Mouse (Mus musculus): ENCODE measurements around the gene Fam49a. TPM values are rescaled to one million over a fixed set of nuclear protein-coding genes. Genes with fewer than 3 reads are reported as not detected.

Gene Fam49a
- polyA plus RNA-seq, 1 experiment from 2014 or later: 48.9 TPM

DNA sequence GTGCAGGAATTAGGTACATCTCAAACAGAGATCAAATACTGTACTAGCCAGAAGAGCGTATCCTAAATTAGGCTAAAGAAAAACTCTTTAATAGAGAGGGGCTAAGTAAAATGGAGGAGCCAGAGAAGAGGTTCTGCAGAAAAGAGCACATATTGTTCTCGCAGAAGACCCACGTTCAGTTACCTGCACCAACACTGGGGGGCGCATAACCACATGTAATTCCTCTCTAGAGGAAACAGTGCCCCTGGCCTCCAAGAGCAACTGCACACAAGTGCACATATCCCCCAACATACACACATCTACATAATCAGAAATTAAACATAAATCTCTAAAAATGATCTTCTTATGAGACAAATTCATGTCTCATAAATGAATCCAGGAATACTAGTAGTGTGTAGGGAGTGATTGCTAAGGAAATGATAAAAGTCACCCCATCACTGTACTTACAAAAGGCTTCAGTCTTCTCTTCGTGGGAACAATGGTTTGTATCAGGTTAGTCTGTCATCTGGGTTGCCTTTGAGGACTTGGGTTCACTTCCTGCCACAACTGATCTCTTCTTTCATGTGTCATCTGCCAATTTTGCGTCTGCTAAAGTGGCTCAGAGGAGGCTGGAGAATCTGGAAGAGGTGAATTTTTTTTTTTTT is 87.8 kb downstream of the Fam49a start:
- Histone ChIP-seq H3K9me3 (replicated peaks; ENCODE audit: control insufficient read depth, low read length) (no peaks in the 10 kb centered on the region), H3K4me2 (no peak overlapping the region), H3K9ac (ENCODE audit: low read depth, low read length) (no peak overlapping the region), H3K27me3 (ENCODE audit: control insufficient read depth, insufficient read depth, low read length) (no peaks in the 10 kb centered on the region), H3K4me1 (ENCODE audit: control insufficient read depth, insufficient read depth, low read length) (peaks cover 13% of the 10 kb centered on the region), H3K4me3 (ENCODE audit: low read depth, low read length) (no peak overlapping the region), H3K27ac (ENCODE audit: low read depth, low read length) (no peak overlapping the region), H3K36me3 (ENCODE audit: control insufficient read depth, insufficient read depth, low read length) (no peaks in the 10 kb centered on the region)
- WGBS (ENCODE audit: insufficient replicate concordance): 68% methylated on average over 6 of the region's 6 CpGs
- no peak for ATAC-seq (replicated peaks; ENCODE audit: insufficient number of reproducible peaks, low FRiP score, low TSS enrichment)

DNA sequence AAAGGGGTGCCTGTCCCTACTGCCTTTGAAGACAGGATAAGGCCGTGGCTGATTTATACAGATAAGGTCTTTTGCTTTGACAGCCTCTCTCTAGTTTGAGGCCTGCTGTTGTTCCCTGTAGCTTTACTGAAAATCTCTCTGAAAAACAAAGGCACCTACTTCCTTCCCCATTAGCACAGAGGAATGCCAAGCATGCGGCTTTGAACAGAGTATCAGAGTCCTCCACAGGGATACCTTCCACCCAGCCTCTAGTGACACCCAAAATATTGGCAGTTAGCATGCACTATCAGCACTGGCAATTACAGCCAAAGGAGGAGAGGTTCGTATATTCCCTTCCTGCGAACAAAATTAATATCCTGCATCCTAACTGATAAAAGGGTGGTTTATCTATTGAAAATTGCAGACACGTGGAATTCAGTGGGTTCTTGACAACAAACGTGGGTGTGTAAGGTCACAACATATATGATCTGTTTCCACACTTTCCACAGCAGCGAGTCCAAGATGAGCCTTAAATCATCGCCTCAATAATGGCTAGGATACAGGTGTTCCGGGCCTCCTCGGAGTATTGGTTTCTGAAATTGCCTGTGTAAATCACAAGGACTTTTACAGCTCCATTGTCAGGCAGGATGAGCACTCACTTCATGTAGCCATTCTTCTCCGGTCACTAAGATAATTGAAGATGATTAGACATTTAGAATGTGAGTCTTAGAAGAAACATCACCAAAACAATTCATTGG is 90.0 kb downstream of the Fam49a start:
- H3K9ac ChIP-seq (ENCODE audit: low read depth, low read length): no peak overlapping the region
- no peak overlapping the region for H3K27ac ChIP-seq (ENCODE audit: low read depth, low read length)
- H3K36me3 ChIP-seq (ENCODE audit: control insufficient read depth, insufficient read depth, low read length): no peaks in the 10 kb centered on the region
- no peak for ATAC-seq (replicated peaks; ENCODE audit: insufficient number of reproducible peaks, low FRiP score, low TSS enrichment)
- 46% methylated on average over 11 of the region's 11 CpGs for WGBS (ENCODE audit: insufficient replicate concordance)
- no peak overlapping the region for H3K4me2 ChIP-seq
- H3K4me3 ChIP-seq (ENCODE audit: low read depth, low read length): no peak overlapping the region
- no peaks in the 10 kb centered on the region for H3K9me3 ChIP-seq (replicated peaks; ENCODE audit: control insufficient read depth, low read length)
- peaks cover 29% of the 10 kb centered on the region for H3K4me1 ChIP-seq (ENCODE audit: control insufficient read depth, insufficient read depth, low read length)
- no peaks in the 10 kb centered on the region for H3K27me3 ChIP-seq (ENCODE audit: control insufficient read depth, insufficient read depth, low read length)

GRCm38 (mm10) chr12:12354115-12354653 is 92.2 kb downstream of the Fam49a start:
- no peak overlapping the region for H3K4me2 ChIP-seq
- 59% methylated on average over 10 of the region's 10 CpGs for WGBS (ENCODE audit: insufficient replicate concordance)
- H3K9me3 ChIP-seq (replicated peaks; ENCODE audit: control insufficient read depth, low read length): no peaks in the 10 kb centered on the region
- ATAC-seq (replicated peaks; ENCODE audit: insufficient number of reproducible peaks, low FRiP score, low TSS enrichment): no peak
- H3K4me1 ChIP-seq (ENCODE audit: control insufficient read depth, insufficient read depth, low read length): peaks cover 30% of the 10 kb centered on the region
- H3K36me3 ChIP-seq (ENCODE audit: control insufficient read depth, insufficient read depth, low read length): 0 out of 2 replicates have a peak, but pooled peaks cover 2% of the 10 kb centered on the region
- no peak overlapping the region for H3K4me3 ChIP-seq (ENCODE audit: low read depth, low read length)
- no peak overlapping the region for H3K27ac ChIP-seq (ENCODE audit: low read depth, low read length)
- H3K27me3 ChIP-seq (ENCODE audit: control insufficient read depth, insufficient read depth, low read length): no peaks in the 10 kb centered on the region
- H3K9ac ChIP-seq (ENCODE audit: low read depth, low read length): no peak overlapping the region

DNA sequence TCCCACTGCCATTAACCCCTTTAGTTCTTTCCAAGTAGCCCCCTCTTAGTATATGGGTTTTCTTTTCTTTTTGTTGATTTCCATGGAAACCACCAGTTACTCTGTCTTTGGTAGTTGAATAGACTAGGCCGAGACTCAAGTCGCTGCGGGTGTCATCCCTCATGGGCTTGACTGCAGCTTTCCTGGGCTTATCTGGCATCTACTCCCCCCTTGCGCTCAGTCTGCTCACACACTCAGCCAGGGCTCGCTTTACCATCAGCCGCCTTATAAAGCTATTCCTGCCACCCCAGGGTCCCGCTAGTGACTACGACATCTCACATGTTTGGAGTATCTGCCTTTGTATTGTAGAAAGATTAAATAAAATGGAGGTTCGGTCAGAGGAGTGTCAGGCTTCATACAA is 94.1 kb downstream of the Fam49a start:
- Histone ChIP-seq H3K9ac (ENCODE audit: low read depth, low read length) (no peak overlapping the region), H3K36me3 (ENCODE audit: control insufficient read depth, insufficient read depth, low read length) (0 out of 2 replicates have a peak, but pooled peaks cover 2% of the 10 kb centered on the region), H3K4me2 (peak overlapping the region; percentile 44), H3K4me3 (ENCODE audit: low read depth, low read length) (no peak overlapping the region), H3K4me1 (ENCODE audit: control insufficient read depth, insufficient read depth, low read length) (peaks cover 28% of the 10 kb centered on the region), H3K27me3 (ENCODE audit: control insufficient read depth, insufficient read depth, low read length) (no peaks in the 10 kb centered on the region), H3K27ac (ENCODE audit: low read depth, low read length) (peak overlapping the region; percentile 83), H3K9me3 (replicated peaks; ENCODE audit: control insufficient read depth, low read length) (no peaks in the 10 kb centered on the region)
- WGBS (ENCODE audit: insufficient replicate concordance): 26% methylated on average over 9 of the region's 9 CpGs
- no peak for ATAC-seq (replicated peaks; ENCODE audit: insufficient number of reproducible peaks, low FRiP score, low TSS enrichment)

- Histone ChIP-seq H3K36me3 (ENCODE audit: control insufficient read depth, insufficient read depth, low read length) (0 out of 2 replicates have a peak, but pooled peaks cover 2% of the 10 kb centered on the region), H3K9me3 (replicated peaks; ENCODE audit: control insufficient read depth, low read length) (no peaks in the 10 kb centered on the region), H3K4me1 (ENCODE audit: control insufficient read depth, insufficient read depth, low read length) (peaks cover 24% of the 10 kb centered on the region), H3K9ac (ENCODE audit: low read depth, low read length) (no peak overlapping the region), H3K4me3 (ENCODE audit: low read depth, low read length) (no peak overlapping the region), H3K27ac (ENCODE audit: low read depth, low read length) (peak overlapping the region; percentile 83), H3K27me3 (ENCODE audit: control insufficient read depth, insufficient read depth, low read length) (no peaks in the 10 kb centered on the region), H3K4me2 (peak overlapping the region; percentile 44)
- peak; percentile 53 for ATAC-seq (replicated peaks; ENCODE audit: insufficient number of reproducible peaks, low FRiP score, low TSS enrichment)
- WGBS (ENCODE audit: insufficient replicate concordance): 0% methylated on average over 1 of the region's 1 CpGs
These were observed 94.5 kb downstream of the Fam49a start for GRCm38 (mm10) chr12:12356463-12356862.

- H3K4me2 ChIP-seq: no peak overlapping the region
These were observed 95.0 kb downstream of the Fam49a start for GRCm38 (mm10) chr12:12356946-12357345.

GRCm38 (mm10) chr12:12359923-12360322 is 98.0 kb downstream of the Fam49a start:
- no peak for ATAC-seq (replicated peaks; ENCODE audit: insufficient number of reproducible peaks, low FRiP score, low TSS enrichment)
- H3K9me3 ChIP-seq (replicated peaks; ENCODE audit: control insufficient read depth, low read length): no peaks in the 10 kb centered on the region
- H3K9ac ChIP-seq (ENCODE audit: low read depth, low read length): no peak overlapping the region
- H3K4me2 ChIP-seq: no peak overlapping the region
- no peak overlapping the region for H3K4me3 ChIP-seq (ENCODE audit: low read depth, low read length)
- WGBS (ENCODE audit: insufficient replicate concordance): 89% methylated on average over 5 of the region's 5 CpGs
- peaks cover 17% of the 10 kb centered on the region for H3K4me1 ChIP-seq (ENCODE audit: control insufficient read depth, insufficient read depth, low read length)
- no peak overlapping the region for H3K27ac ChIP-seq (ENCODE audit: low read depth, low read length)
- 0 out of 2 replicates have a peak, but pooled peaks cover 7% of the 10 kb centered on the region for H3K36me3 ChIP-seq (ENCODE audit: control insufficient read depth, insufficient read depth, low read length)
- H3K27me3 ChIP-seq (ENCODE audit: control insufficient read depth, insufficient read depth, low read length): no peaks in the 10 kb centered on the region

More at GRCm38 (mm10) chr12:12356946-12357345, 95.0 kb downstream of the Fam49a start:
- ATAC-seq (replicated peaks; ENCODE audit: insufficient number of reproducible peaks, low FRiP score, low TSS enrichment): peak; percentile 35; the same call in 1 of the 2 replicates
- Histone ChIP-seq H3K4me3 (ENCODE audit: low read depth, low read length) (no peak overlapping the region), H3K4me1 (ENCODE audit: control insufficient read depth, insufficient read depth, low read length) (peaks cover 19% of the 10 kb centered on the region), H3K9ac (ENCODE audit: low read depth, low read length) (no peak overlapping the region), H3K27ac (ENCODE audit: low read depth, low read length) (peak overlapping the region; percentile 83), H3K9me3 (replicated peaks; ENCODE audit: control insufficient read depth, low read length) (no peaks in the 10 kb centered on the region), H3K36me3 (ENCODE audit: control insufficient read depth, insufficient read depth, low read length) (0 out of 2 replicates have a peak, but pooled peaks cover 2% of the 10 kb centered on the region), H3K27me3 (ENCODE audit: control insufficient read depth, insufficient read depth, low read length) (no peaks in the 10 kb centered on the region)
- WGBS (ENCODE audit: insufficient replicate concordance): 47% methylated on average over 5 of the region's 5 CpGs

DNA sequence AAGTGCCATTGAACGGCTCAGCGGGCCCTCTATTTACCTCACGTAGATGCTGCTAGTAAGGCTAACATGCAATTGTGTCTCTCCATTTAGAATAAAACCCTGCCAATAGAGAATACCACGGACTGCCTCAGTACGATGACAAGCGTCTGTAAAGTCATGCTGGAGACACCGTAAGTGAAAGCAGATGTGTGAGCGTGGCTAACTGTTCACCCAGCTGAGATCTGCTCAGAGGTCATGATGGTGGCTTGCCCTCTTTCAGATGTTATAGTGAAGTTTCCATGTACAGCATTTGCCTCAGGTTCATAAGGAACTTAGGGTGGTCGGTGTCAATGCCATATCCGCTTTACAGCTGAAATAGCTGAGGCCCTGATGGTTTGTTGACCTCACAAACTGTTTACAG is 100.4 kb downstream of the Fam49a start:
- WGBS (ENCODE audit: insufficient replicate concordance): 85% methylated on average over 10 of the region's 10 CpGs
- H3K36me3 ChIP-seq (ENCODE audit: control insufficient read depth, insufficient read depth, low read length): 0 out of 2 replicates have a peak, but pooled peaks cover 7% of the 10 kb centered on the region

More for the DNA sequence above, 100.4 kb downstream of the Fam49a start:
- no peaks in the 10 kb centered on the region for H3K4me1 ChIP-seq (ENCODE audit: control insufficient read depth, insufficient read depth, low read length)
- no peak for ATAC-seq (replicated peaks; ENCODE audit: insufficient number of reproducible peaks, low FRiP score, low TSS enrichment)
- H3K9me3 ChIP-seq (replicated peaks; ENCODE audit: control insufficient read depth, low read length): no peaks in the 10 kb centered on the region
- no peak overlapping the region for H3K9ac ChIP-seq (ENCODE audit: low read depth, low read length)
- H3K27me3 ChIP-seq (ENCODE audit: control insufficient read depth, insufficient read depth, low read length): no peaks in the 10 kb centered on the region
- H3K27ac ChIP-seq (ENCODE audit: low read depth, low read length): no peak overlapping the region
- H3K4me3 ChIP-seq (ENCODE audit: low read depth, low read length): no peak overlapping the region
- H3K4me2 ChIP-seq: no peak overlapping the region

Data from heart, embryonic 11.5 days (tissue).